Mouse (Mus musculus): ENCODE data around the gene Ccdc85b. TPM values are rescaled to one million over a fixed set of nuclear protein-coding genes. Genes with fewer than 3 reads are reported as not detected.
"Not testable (repeated sequence)": the region's sequence is repeated elsewhere in the genome, so short reads cannot be mapped to it uniquely, and the experiment has no call there.

The Ccdc85b gene
- polyA plus RNA-seq, 1 experiment from 2014 or later: 8.0 TPM

DNA sequence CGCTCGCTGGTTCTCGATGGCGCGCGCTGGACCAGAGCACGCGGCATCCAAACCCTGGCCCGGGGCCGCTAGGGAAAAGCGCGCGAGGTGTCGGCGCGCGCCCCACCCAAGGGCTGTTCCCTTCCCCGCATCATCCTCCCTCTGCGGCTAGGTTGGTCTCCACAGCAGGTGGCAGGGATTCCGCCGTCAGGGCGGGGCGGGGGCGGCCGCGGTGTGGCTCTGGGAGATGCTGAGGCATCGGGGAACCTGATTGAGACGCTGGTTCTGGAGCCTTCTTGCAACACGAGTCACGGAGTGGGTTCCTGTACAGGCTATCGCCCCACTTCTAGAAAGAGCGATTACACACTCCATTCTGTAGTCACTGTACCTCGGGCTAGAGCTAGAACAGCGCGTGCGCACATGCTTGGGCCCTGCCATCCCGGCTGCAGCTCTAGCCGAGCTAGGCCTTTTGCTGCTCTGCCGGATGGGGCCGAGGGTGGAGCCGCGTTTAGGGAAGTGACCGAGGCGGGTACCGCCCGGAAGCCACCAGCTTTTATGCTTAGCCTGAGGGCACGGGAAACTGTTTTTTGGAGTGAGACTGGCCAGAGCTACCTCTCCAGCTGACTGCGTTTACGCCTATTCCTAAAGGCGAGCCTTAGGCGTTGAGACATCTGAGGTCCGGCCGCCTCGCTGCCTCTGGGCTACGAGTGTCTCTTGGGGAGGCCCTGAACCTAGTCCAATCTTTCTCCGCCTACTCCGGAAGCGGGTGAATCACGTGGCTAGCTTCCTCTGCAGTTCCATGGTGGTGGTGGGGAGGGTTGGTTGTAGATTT, 33.4 kb upstream of the Ccdc85b start:
- H3K4me1 ChIP-seq (ENCODE audit: control insufficient read depth, insufficient read depth, low read length): peaks cover 27% of the 10 kb centered on the region; the same call in 1 of the 2 replicates
- no peaks in the 10 kb centered on the region for H3K27me3 ChIP-seq (ENCODE audit: control insufficient read depth, insufficient read depth, low read length)
- H3K27ac ChIP-seq (ENCODE audit: low read depth, low read length): peak overlapping the region; percentile 97
- no peaks in the 10 kb centered on the region for H3K9me3 ChIP-seq (ENCODE audit: control insufficient read depth, low read length)
- WGBS: under 1% methylated on average over 59 of the region's 59 CpGs
- H3K36me3 ChIP-seq (ENCODE audit: control insufficient read depth, insufficient read depth, low read length): peaks cover 37% of the 10 kb centered on the region
- H3K4me3 ChIP-seq (ENCODE audit: low read depth, low read length): peak overlapping the region; percentile 93
- peak; percentile 23 for ATAC-seq (ENCODE audit: low read depth)
- peak overlapping the region; percentile 89 for H3K4me2 ChIP-seq (ENCODE audit: low read depth, low read length)
- H3K9ac ChIP-seq (replicated peaks; ENCODE audit: low read depth, low read length): peak overlapping the region; percentile 93

GRCm38 (mm10) chr19:5490313-5490897, 32.7 kb upstream of the Ccdc85b start, which contains the start of gene Cfl1:
TSS of gene Cfl1 (plus strand) at chr19:5490455.
- H3K4me1 ChIP-seq (ENCODE audit: control insufficient read depth, insufficient read depth, low read length): peaks cover 27% of the 10 kb centered on the region; the same call in 1 of the 2 replicates
- H3K27ac ChIP-seq (ENCODE audit: low read depth, low read length): peak within 1 kb of the TSS; percentile 97
- peak within 1 kb of the TSS; percentile 93 for H3K4me3 ChIP-seq (ENCODE audit: low read depth, low read length)
- peaks cover 32% of the 10 kb centered on the region for H3K36me3 ChIP-seq (ENCODE audit: control insufficient read depth, insufficient read depth, low read length)
- no peaks in the 10 kb centered on the region for H3K27me3 ChIP-seq (ENCODE audit: control insufficient read depth, insufficient read depth, low read length)
- H3K4me2 ChIP-seq (ENCODE audit: low read depth, low read length): peak within 1 kb of the TSS; percentile 89
- WGBS: under 1% methylated on average over 52 of the region's 62 CpGs
- no peaks in the 10 kb centered on the region for H3K9me3 ChIP-seq (ENCODE audit: control insufficient read depth, low read length)
- peak within 1 kb of the TSS; percentile 93 for H3K9ac ChIP-seq (replicated peaks; ENCODE audit: low read depth, low read length)
- ATAC-seq (ENCODE audit: low read depth): peak; percentile 69

GRCm38 (mm10) chr19:5489721-5490120, 32.0 kb upstream of the Ccdc85b start:
- H3K4me1 ChIP-seq (ENCODE audit: control insufficient read depth, insufficient read depth, low read length): peaks cover 27% of the 10 kb centered on the region; the same call in 1 of the 2 replicates
- H3K4me2 ChIP-seq (ENCODE audit: low read depth, low read length): peak overlapping the region; percentile 58
- H3K36me3 ChIP-seq (ENCODE audit: control insufficient read depth, insufficient read depth, low read length): peaks cover 32% of the 10 kb centered on the region
- not testable (repeated sequence) for H3K9me3 ChIP-seq (ENCODE audit: control insufficient read depth, low read length); H3K9ac ChIP-seq (replicated peaks; ENCODE audit: low read depth, low read length); H3K27me3 ChIP-seq (ENCODE audit: control insufficient read depth, insufficient read depth, low read length); ATAC-seq (ENCODE audit: low read depth)
- peak overlapping the region; percentile 97 for H3K27ac ChIP-seq (ENCODE audit: low read depth, low read length)
- peak overlapping the region; percentile 93 for H3K4me3 ChIP-seq (ENCODE audit: low read depth, low read length)
- 54% methylated on average over 10 of the region's 10 CpGs for WGBS

GRCm38 (mm10) chr19:5488878-5489571, 31.3 kb upstream of the Ccdc85b start:
- under 1% methylated on average over 26 of the region's 26 CpGs for WGBS
- peak overlapping the region; percentile 5; the same call in 1 of the 2 replicates for H3K9ac ChIP-seq (replicated peaks; ENCODE audit: low read depth, low read length)
- H3K36me3 ChIP-seq (ENCODE audit: control insufficient read depth, insufficient read depth, low read length): peaks cover 27% of the 10 kb centered on the region
- H3K27ac ChIP-seq (ENCODE audit: low read depth, low read length): peak overlapping the region; percentile 90
- H3K27me3 ChIP-seq (ENCODE audit: control insufficient read depth, insufficient read depth, low read length): no peaks in the 10 kb centered on the region
- peaks cover 27% of the 10 kb centered on the region; the same call in 1 of the 2 replicates for H3K4me1 ChIP-seq (ENCODE audit: control insufficient read depth, insufficient read depth, low read length)
- H3K9me3 ChIP-seq (ENCODE audit: control insufficient read depth, low read length): no peaks in the 10 kb centered on the region
- peak overlapping the region; percentile 42 for H3K4me3 ChIP-seq (ENCODE audit: low read depth, low read length)
- H3K4me2 ChIP-seq (ENCODE audit: low read depth, low read length): peak overlapping the region; percentile 58
- peak; percentile 68 for ATAC-seq (ENCODE audit: low read depth)

- H3K4me2 ChIP-seq (ENCODE audit: low read depth, low read length): peak within 1 kb of the TSS; percentile 58
- no peaks in the 10 kb centered on the region for H3K27me3 ChIP-seq (ENCODE audit: control insufficient read depth, insufficient read depth, low read length)
- H3K9me3 ChIP-seq (ENCODE audit: control insufficient read depth, low read length): no peaks in the 10 kb centered on the region
- peak within 1 kb of the TSS; percentile 62 for H3K9ac ChIP-seq (replicated peaks; ENCODE audit: low read depth, low read length)
- H3K4me1 ChIP-seq (ENCODE audit: control insufficient read depth, insufficient read depth, low read length): peaks cover 25% of the 10 kb centered on the region; the same call in 1 of the 2 replicates
- H3K4me3 ChIP-seq (ENCODE audit: low read depth, low read length): peak within 1 kb of the TSS; percentile 42
- H3K36me3 ChIP-seq (ENCODE audit: control insufficient read depth, insufficient read depth, low read length): peaks cover 25% of the 10 kb centered on the region
- H3K27ac ChIP-seq (ENCODE audit: low read depth, low read length): peak within 1 kb of the TSS; percentile 90
- under 1% methylated on average over 39 of the region's 39 CpGs for WGBS
- ATAC-seq (ENCODE audit: low read depth): peak; percentile 50
Observed at GRCm38 (mm10) chr19:5487768-5488550, 30.3 kb upstream of the Ccdc85b start, which contains the start of gene Mus81. TSS of gene Mus81 (minus strand) at chr19:5488402.

GRCm38 (mm10) chr19:5486771-5487170, 29.1 kb upstream of the Ccdc85b start:
- Histone ChIP-seq H3K27ac (ENCODE audit: low read depth, low read length) (no peak overlapping the region), H3K9ac (replicated peaks; ENCODE audit: low read depth, low read length) (no peak overlapping the region), H3K27me3 (ENCODE audit: control insufficient read depth, insufficient read depth, low read length) (no peaks in the 10 kb centered on the region), H3K4me1 (ENCODE audit: control insufficient read depth, insufficient read depth, low read length) (peaks cover 14% of the 10 kb centered on the region; the same call in 1 of the 2 replicates), H3K36me3 (ENCODE audit: control insufficient read depth, insufficient read depth, low read length) (peaks cover 23% of the 10 kb centered on the region), H3K4me3 (ENCODE audit: low read depth, low read length) (peak overlapping the region; percentile 42; the same call in 1 of the 2 replicates), H3K4me2 (ENCODE audit: low read depth, low read length) (no peak overlapping the region; the same call in 1 of the 2 replicates), H3K9me3 (ENCODE audit: control insufficient read depth, low read length) (no peaks in the 10 kb centered on the region)
- ATAC-seq (ENCODE audit: low read depth): no peak
- 95% methylated on average over 4 of the region's 4 CpGs for WGBS

GRCm38 (mm10) chr19:5486286-5486685, 28.6 kb upstream of the Ccdc85b start:
- 93% methylated on average over 8 of the region's 8 CpGs for WGBS
- H3K9me3 ChIP-seq (ENCODE audit: control insufficient read depth, low read length): no peaks in the 10 kb centered on the region
- H3K4me2 ChIP-seq (ENCODE audit: low read depth, low read length): no peak overlapping the region
- no peak overlapping the region for H3K27ac ChIP-seq (ENCODE audit: low read depth, low read length)
- H3K27me3 ChIP-seq (ENCODE audit: control insufficient read depth, insufficient read depth, low read length): no peaks in the 10 kb centered on the region
- H3K9ac ChIP-seq (replicated peaks; ENCODE audit: low read depth, low read length): no peak overlapping the region
- H3K4me3 ChIP-seq (ENCODE audit: low read depth, low read length): no peak overlapping the region
- H3K36me3 ChIP-seq (ENCODE audit: control insufficient read depth, insufficient read depth, low read length): peaks cover 23% of the 10 kb centered on the region
- peaks cover 12% of the 10 kb centered on the region; the same call in 1 of the 2 replicates for H3K4me1 ChIP-seq (ENCODE audit: control insufficient read depth, insufficient read depth, low read length)
- no peak for ATAC-seq (ENCODE audit: low read depth)

DNA sequence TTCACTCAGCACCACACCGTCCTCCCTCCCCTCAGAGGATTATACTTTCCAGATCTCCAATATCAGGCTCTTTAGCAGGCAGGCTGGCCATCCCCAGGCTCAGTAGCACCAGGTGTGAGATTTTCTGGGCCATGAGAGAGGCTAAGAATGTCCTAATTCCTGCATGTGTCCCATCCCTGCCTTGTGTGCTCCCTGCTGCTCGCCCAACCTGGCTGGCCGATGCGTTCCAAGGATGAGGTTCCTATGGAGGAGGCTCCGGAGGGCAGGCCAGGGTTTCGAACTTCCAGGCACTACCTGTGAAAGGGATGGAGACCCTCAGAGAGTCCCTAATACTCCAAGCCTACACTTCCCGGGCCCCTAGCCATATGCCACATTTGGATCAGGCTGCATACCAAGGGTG, 28.1 kb upstream of the Ccdc85b start:
- ATAC-seq (ENCODE audit: low read depth): no peak
- H3K9ac ChIP-seq (replicated peaks; ENCODE audit: low read depth, low read length): no peak overlapping the region
- H3K36me3 ChIP-seq (ENCODE audit: control insufficient read depth, insufficient read depth, low read length): peaks cover 23% of the 10 kb centered on the region
- no peak overlapping the region for H3K27ac ChIP-seq (ENCODE audit: low read depth, low read length)
- H3K4me2 ChIP-seq (ENCODE audit: low read depth, low read length): no peak overlapping the region
- H3K4me3 ChIP-seq (ENCODE audit: low read depth, low read length): no peak overlapping the region
- no peaks in the 10 kb centered on the region for H3K9me3 ChIP-seq (ENCODE audit: control insufficient read depth, low read length)
- H3K4me1 ChIP-seq (ENCODE audit: control insufficient read depth, insufficient read depth, low read length): peaks cover 12% of the 10 kb centered on the region; the same call in 1 of the 2 replicates
- 95% methylated on average over 7 of the region's 7 CpGs for WGBS
- H3K27me3 ChIP-seq (ENCODE audit: control insufficient read depth, insufficient read depth, low read length): no peaks in the 10 kb centered on the region
